Mouse (Mus musculus) myocyte (in vitro differentiated cells): Measurements from ENCODE around the gene Lrfn1.

Source experiments
- CEBPB ChIP-seq: IDR thresholded peaks from 2 replicates; pipeline ENCODE4 v1.6.1; 2011; ENCODE audit warnings: mild to moderate bottlenecking, moderate library complexity; ENCODE audit not compliant: poor library complexity, insufficient read depth, severe bottlenecking
- E2F4 ChIP-seq: IDR thresholded peaks from one replicate; pipeline ENCODE4 v1.6.1; 2011; ENCODE audit warnings: mild to moderate bottlenecking, control low read depth, moderate library complexity; ENCODE audit not compliant: insufficient read depth
- MAX ChIP-seq: IDR thresholded peaks from one replicate; pipeline ENCODE4 v1.6.1; 2011; ENCODE audit warnings: low read depth, mild to moderate bottlenecking, control low read depth
- MYOD1 ChIP-seq, 3 experiments: IDR thresholded peaks; one replicate each; pipeline ENCODE4 v1.6.1; 2011; ENCODE audit warnings: control low read depth in 2 of 3, low read depth in 2 of 3, mild to moderate bottlenecking in 2 of 3, moderate library complexity in 1 of 3; ENCODE audit not compliant: insufficient read length in 2 of 3, control insufficient read depth in 1 of 3
- MYOG ChIP-seq, 3 experiments: IDR thresholded peaks; one replicate each; pipeline ENCODE4 v1.6.1; 2011; ENCODE audit warnings: control low read depth in 2 of 3, low read depth in 2 of 3, mild to moderate bottlenecking in 2 of 3; ENCODE audit not compliant: insufficient read length in 2 of 3, control insufficient read depth in 1 of 3, insufficient read depth in 1 of 3
- POLR2A ChIP-seq: IDR thresholded peaks from one replicate; pipeline ENCODE4 v1.6.1; 2011; ENCODE audit warnings: low read depth, mild to moderate bottlenecking, control low read depth, moderate library complexity; ENCODE audit not compliant: insufficient read length
- POLR2AphosphoS2 ChIP-seq: IDR thresholded peaks from one replicate; pipeline ENCODE4 v1.6.1; 2011; ENCODE audit warnings: low read depth, control low read depth; ENCODE audit not compliant: insufficient read length
- TCF12 ChIP-seq: IDR thresholded peaks from one replicate; pipeline ENCODE4 v1.6.1; 2011; ENCODE audit warnings: mild to moderate bottlenecking, control low read depth; ENCODE audit not compliant: poor library complexity, insufficient read depth, severe bottlenecking
- TCF3 ChIP-seq: IDR thresholded peaks from one replicate; pipeline ENCODE4 v1.6.1; 2011; ENCODE audit warnings: low read depth, control low read depth; ENCODE audit not compliant: insufficient read length
- USF1 ChIP-seq: IDR thresholded peaks from one replicate; pipeline ENCODE4 v1.6.1; 2011; ENCODE audit warnings: low read depth, mild to moderate bottlenecking, control low read depth, moderate library complexity

GRCm38 (mm10) chr7:28477363-28477762, 25.6 kb downstream of the Lrfn1 start:
- TF ChIP-seq POLR2A (no peak), E2F4 (no peak), USF1 (no peak), MYOG (IDR thresholded peaks at IDR 0.05; ENCODE audit: control insufficient read depth in 1 of 3, insufficient read depth in 1 of 3, insufficient read length in 2 of 3, low read depth in 2 of 3) (no peak), POLR2AphosphoS2 (no peak), CEBPB (no peak), TCF12 (no peak), TCF3 (no peak), MAX (no peak), MYOD1 (IDR thresholded peaks at IDR 0.05; ENCODE audit: control insufficient read depth in 1 of 3, insufficient read length in 2 of 3, low read depth in 2 of 3) (no peak)
